Mouse (Mus musculus): Measurements from ENCODE around the gene Zfp341. TPM values are rescaled to one million over a fixed set of nuclear protein-coding genes. Genes with fewer than 3 reads are reported as not detected.

Zfp341 gene
- polyA plus RNA-seq, 1 experiment from 2014 or later, result 2.0 TPM

DNA sequence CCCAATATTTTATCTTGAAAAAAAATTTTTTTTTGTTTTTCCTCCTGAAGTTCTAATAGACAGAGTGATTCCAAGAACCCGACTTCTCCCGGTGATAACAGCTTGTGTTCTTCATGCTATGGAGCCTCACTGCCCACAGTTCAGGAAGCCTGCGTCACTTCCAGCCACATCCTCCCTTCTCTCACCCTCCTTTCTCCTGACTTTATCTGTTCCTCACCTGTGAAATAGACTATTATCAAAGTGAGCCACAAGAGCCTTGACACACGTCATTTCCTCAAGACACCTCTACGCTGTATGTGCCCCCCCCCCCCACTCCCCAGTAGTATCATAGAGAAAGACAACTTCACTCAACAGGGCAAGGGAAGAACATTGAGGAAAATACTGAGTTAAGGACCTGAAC lies 2.6 kb downstream of the Zfp341 start:
- Histone ChIP-seq H3K4me2 (ENCODE audit: low read depth, low read length) (no peak overlapping the region), H3K27me3 (ENCODE audit: control insufficient read depth, insufficient read depth, low read length) (no peaks in the 10 kb centered on the region), H3K36me3 (ENCODE audit: control insufficient read depth, insufficient read depth, low read length) (no peaks in the 10 kb centered on the region), H3K27ac (ENCODE audit: low read depth, low read length) (no peak overlapping the region), H3K9me3 (ENCODE audit: control insufficient read depth, low read length) (no peaks in the 10 kb centered on the region), H3K4me1 (ENCODE audit: control insufficient read depth, insufficient read depth, low read length) (peaks cover 9% of the 10 kb centered on the region; the same call in 1 of the 2 replicates), H3K4me3 (ENCODE audit: low read depth, low read length) (no peak overlapping the region), H3K9ac (replicated peaks; ENCODE audit: low read depth, low read length) (no peak overlapping the region)
- WGBS, result 91% methylated on average over 5 of the region's 5 CpGs
- ATAC-seq (ENCODE audit: low read depth), result no peak

DNA sequence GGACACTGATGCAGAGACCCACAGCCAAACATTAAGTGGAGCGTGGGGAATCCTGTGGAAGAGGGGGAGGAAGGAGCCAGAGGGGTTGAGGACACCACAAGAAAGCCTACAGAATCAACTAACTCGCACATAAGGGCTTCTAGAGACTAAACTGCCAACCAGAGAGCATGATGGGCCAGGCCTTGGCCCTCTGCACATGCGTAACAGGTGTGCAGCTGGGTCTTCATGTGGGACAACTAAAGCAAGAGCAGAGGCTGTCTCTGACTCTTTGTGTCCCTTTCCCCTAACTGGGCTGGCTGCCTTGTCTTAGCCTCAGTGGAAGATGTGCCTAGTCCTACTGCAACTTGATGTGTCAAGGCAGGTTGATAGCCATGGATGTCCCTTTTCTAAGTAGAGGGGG lies 4.0 kb downstream of the Zfp341 start:
- Histone ChIP-seq H3K9me3 (ENCODE audit: control insufficient read depth, low read length) (no peaks in the 10 kb centered on the region), H3K27me3 (ENCODE audit: control insufficient read depth, insufficient read depth, low read length) (no peaks in the 10 kb centered on the region), H3K4me1 (ENCODE audit: control insufficient read depth, insufficient read depth, low read length) (peaks cover 9% of the 10 kb centered on the region; the same call in 1 of the 2 replicates), H3K36me3 (ENCODE audit: control insufficient read depth, insufficient read depth, low read length) (no peaks in the 10 kb centered on the region), H3K4me3 (ENCODE audit: low read depth, low read length) (no peak overlapping the region), H3K9ac (replicated peaks; ENCODE audit: low read depth, low read length) (no peak overlapping the region), H3K4me2 (ENCODE audit: low read depth, low read length) (no peak overlapping the region), H3K27ac (ENCODE audit: low read depth, low read length) (no peak overlapping the region)
- no peak for ATAC-seq (ENCODE audit: low read depth)
- WGBS, result 91% methylated on average over 3 of the region's 3 CpGs

DNA sequence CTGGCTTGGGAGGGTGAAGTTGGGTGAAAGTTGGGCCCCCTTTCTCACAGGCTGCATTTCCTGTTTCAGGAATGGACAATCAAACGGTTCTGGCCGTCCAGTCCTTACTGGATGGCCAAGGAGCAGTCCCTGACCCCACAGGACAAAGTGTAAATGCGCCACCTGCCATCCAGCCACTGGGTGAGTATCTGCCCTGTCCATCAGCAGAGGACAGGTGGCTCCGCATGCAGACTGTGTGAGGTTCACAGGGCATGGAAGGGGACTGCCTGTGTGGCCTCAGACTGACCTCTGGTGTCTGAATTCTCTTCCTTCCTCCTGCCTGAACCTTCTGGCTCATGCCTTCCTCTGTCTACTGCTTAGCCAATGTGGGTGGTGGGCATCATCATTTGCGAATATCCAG lies 8.6 kb downstream of the Zfp341 start:
- WGBS, result 92% methylated on average over 5 of the region's 5 CpGs
- no peak overlapping the region for H3K9ac ChIP-seq (replicated peaks; ENCODE audit: low read depth, low read length)
- H3K27me3 ChIP-seq (ENCODE audit: control insufficient read depth, insufficient read depth, low read length), result no peaks in the 10 kb centered on the region
- H3K4me1 ChIP-seq (ENCODE audit: control insufficient read depth, insufficient read depth, low read length), result no peaks in the 10 kb centered on the region
- H3K4me3 ChIP-seq (ENCODE audit: low read depth, low read length), result no peak overlapping the region
- H3K36me3 ChIP-seq (ENCODE audit: control insufficient read depth, insufficient read depth, low read length), result peaks cover 15% of the 10 kb centered on the region; the same call in 1 of the 2 replicates
- ATAC-seq (ENCODE audit: low read depth), result no peak
- H3K9me3 ChIP-seq (ENCODE audit: control insufficient read depth, low read length), result no peaks in the 10 kb centered on the region
- no peak overlapping the region for H3K27ac ChIP-seq (ENCODE audit: low read depth, low read length)
- H3K4me2 ChIP-seq (ENCODE audit: low read depth, low read length), result no peak overlapping the region

DNA sequence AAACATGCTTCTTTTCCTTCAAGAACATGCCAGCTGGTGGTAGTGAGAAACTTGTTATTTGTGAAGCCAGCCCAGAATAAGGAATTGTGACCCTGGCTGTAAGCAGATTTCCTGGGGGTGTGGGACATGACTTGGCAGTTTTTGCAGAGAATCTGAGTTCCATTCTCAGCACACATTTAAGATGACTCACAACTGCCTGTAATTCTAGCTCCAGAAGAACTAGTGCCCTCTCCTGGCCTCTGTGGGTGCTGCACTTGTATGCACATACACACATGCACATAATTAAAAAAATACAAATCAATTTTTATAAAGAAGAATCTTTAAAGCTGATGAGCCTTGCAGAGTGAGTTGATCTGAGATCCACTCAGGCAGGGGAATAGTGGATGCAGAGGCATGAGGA lies 11.0 kb downstream of the Zfp341 start:
- no peaks in the 10 kb centered on the region for H3K9me3 ChIP-seq (ENCODE audit: control insufficient read depth, low read length)
- H3K4me3 ChIP-seq (ENCODE audit: low read depth, low read length), result no peak overlapping the region
- no peak overlapping the region for H3K4me2 ChIP-seq (ENCODE audit: low read depth, low read length)
- no peaks in the 10 kb centered on the region for H3K27me3 ChIP-seq (ENCODE audit: control insufficient read depth, insufficient read depth, low read length)
- H3K27ac ChIP-seq (ENCODE audit: low read depth, low read length), result no peak overlapping the region
- no peaks in the 10 kb centered on the region for H3K4me1 ChIP-seq (ENCODE audit: control insufficient read depth, insufficient read depth, low read length)
- ATAC-seq (ENCODE audit: low read depth), result no peak
- H3K9ac ChIP-seq (replicated peaks; ENCODE audit: low read depth, low read length), result no peak overlapping the region
- peaks cover 15% of the 10 kb centered on the region; the same call in 1 of the 2 replicates for H3K36me3 ChIP-seq (ENCODE audit: control insufficient read depth, insufficient read depth, low read length)

DNA sequence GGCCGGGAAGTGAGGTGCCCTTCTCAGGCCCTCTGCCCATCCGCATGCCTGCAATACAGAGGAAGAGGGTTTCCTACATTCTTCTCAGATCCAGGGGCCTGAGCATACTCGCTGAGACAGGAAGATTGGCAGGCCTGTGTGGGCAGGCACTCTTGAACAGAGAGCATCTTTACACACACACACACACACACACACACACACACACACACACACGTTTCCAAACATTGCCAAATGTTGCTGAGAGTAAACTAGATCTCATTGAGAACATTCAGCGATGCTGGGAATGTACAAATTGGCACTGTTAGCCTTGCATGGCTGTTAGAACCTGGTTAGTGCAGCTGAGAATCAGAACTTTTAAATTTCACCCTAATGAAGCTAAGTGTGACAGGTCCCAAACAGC lies 17.4 kb downstream of the Zfp341 start:
- Histone ChIP-seq H3K9me3 (ENCODE audit: control insufficient read depth, low read length) (no peaks in the 10 kb centered on the region), H3K4me2 (ENCODE audit: low read depth, low read length) (no peak overlapping the region)

DNA sequence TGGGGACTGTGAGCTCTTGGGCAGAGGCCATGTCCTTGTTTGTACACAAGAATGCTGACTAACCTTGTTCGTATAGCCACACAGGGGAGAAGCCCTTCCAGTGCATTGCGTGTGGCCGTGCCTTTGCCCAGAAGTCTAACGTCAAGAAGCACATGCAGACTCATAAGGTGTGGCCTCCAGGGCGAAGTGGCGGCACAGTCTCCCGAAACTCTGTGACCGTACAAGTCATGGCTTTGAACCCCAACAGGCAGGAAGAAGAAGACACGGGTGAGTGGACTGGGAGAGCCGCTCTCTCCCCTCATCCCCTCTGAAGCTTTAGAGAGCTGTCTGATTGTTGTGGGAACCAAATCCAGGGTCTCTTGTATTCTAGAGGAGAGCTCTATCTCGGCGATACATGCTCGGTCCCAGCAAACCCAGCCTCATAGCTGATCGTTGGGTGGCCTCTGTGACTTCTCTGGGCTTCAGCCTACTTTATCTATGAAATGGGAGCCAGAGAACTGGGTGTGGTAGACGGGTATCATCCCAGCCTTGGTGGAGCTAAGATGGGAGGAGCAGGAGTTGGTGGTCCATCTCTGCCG lies 19.2 kb downstream of the Zfp341 start:
- Histone ChIP-seq H3K4me2 (ENCODE audit: low read depth, low read length) (no peak overlapping the region), H3K9ac (replicated peaks; ENCODE audit: low read depth, low read length) (no peak overlapping the region), H3K9me3 (ENCODE audit: control insufficient read depth, low read length) (no peaks in the 10 kb centered on the region), H3K36me3 (ENCODE audit: control insufficient read depth, insufficient read depth, low read length) (peaks cover 16% of the 10 kb centered on the region), H3K27me3 (ENCODE audit: control insufficient read depth, insufficient read depth, low read length) (no peaks in the 10 kb centered on the region), H3K4me3 (ENCODE audit: low read depth, low read length) (no peak overlapping the region), H3K27ac (ENCODE audit: low read depth, low read length) (no peak overlapping the region), H3K4me1 (ENCODE audit: control insufficient read depth, insufficient read depth, low read length) (no peaks in the 10 kb centered on the region)
- WGBS, result 94% methylated on average over 16 of the region's 16 CpGs
- no peak for ATAC-seq (ENCODE audit: low read depth)

More for the DNA sequence above, 17.4 kb downstream of the Zfp341 start:
- WGBS, result 81% methylated on average over 5 of the region's 5 CpGs
- H3K36me3 ChIP-seq (ENCODE audit: control insufficient read depth, insufficient read depth, low read length), result peaks cover 22% of the 10 kb centered on the region; the same call in 1 of the 2 replicates
- ATAC-seq (ENCODE audit: low read depth), result no peak
- no peaks in the 10 kb centered on the region for H3K27me3 ChIP-seq (ENCODE audit: control insufficient read depth, insufficient read depth, low read length)
- H3K4me3 ChIP-seq (ENCODE audit: low read depth, low read length), result no peak overlapping the region
- H3K27ac ChIP-seq (ENCODE audit: low read depth, low read length), result no peak overlapping the region
- H3K9ac ChIP-seq (replicated peaks; ENCODE audit: low read depth, low read length), result no peak overlapping the region
- no peaks in the 10 kb centered on the region for H3K4me1 ChIP-seq (ENCODE audit: control insufficient read depth, insufficient read depth, low read length)

DNA sequence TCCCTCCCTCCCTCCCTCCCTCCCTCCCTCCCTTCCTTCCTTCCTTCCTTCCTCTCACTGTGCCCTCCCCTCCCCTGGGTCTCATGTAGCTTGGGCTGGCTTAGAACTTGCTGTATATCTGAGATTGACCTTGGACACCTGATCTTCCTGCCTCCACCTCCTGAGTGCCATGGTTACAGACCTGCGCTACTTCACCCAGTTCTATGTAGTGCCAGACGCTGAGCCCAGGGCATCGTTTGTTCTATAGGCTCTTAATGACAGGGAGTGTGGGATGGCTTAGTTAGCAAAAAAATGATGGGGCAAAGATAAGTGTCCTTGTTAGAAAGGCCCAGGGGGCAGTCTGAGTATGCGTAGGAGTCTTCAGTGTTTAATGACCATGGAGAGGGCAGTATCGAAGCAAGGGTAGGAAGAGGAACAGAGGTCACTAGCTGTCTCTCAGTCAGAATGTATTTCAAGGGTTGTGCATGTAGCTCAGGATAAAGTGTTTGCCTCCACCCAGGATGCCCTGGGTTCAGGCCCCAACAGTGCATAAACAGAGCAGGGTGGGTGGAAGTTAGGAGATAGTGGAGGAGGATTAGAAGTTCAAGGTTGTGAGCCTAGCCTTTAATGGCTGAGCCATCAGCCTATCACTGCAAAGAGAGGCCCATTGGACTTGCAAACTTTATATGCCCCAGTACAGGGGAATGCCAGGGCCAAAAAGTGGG lies 20.1 kb downstream of the Zfp341 start:
- Histone ChIP-seq H3K9ac (replicated peaks; ENCODE audit: low read depth, low read length) (no peak overlapping the region), H3K27me3 (ENCODE audit: control insufficient read depth, insufficient read depth, low read length) (no peaks in the 10 kb centered on the region), H3K4me1 (ENCODE audit: control insufficient read depth, insufficient read depth, low read length) (no peaks in the 10 kb centered on the region), H3K36me3 (ENCODE audit: control insufficient read depth, insufficient read depth, low read length) (peaks cover 21% of the 10 kb centered on the region), H3K4me2 (ENCODE audit: low read depth, low read length) (no peak overlapping the region), H3K4me3 (ENCODE audit: low read depth, low read length) (no peak overlapping the region), H3K27ac (ENCODE audit: low read depth, low read length) (no peak overlapping the region), H3K9me3 (ENCODE audit: control insufficient read depth, low read length) (no peaks in the 10 kb centered on the region)
- no peak for ATAC-seq (ENCODE audit: low read depth)
- WGBS, result 82% methylated on average over 5 of the region's 5 CpGs

DNA sequence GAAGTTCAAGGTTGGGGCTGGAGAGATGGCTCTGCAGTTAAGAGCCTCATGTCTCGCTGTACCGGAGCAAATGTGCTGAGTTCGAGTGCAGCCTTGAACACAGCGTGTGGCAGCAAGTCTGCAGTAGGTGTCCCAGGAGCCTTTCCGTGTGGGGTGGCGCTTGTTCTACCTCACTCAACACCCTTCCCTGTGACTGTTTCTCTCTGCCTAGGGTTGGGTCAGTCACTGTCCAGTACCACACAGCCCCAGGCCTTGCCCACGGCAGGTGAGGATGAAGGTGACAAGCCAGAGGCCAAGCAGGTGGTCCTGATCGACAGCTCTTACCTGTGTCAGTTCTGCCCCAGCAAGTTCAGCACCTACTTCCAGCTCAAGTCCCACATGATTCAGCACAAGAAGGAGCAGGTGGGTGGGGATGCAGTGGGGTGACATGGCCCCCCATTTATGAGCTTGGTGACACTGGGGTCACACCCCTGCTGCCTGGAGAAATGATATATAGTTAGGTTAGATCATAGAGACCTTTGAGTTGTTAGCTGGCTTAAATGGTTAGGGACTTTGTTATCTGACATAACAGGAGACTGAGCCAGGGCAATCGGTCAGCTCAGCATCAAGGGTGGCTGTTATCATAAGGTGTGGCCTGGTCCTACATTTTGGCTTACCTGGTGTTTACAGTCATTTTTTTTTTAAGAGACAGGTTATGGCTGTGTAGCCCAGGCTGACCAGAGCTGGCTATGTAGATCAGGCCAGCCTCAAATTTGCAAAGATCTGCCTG lies 21.0 kb downstream of the Zfp341 start:
- Histone ChIP-seq H3K4me1 (ENCODE audit: control insufficient read depth, insufficient read depth, low read length) (no peaks in the 10 kb centered on the region), H3K9ac (replicated peaks; ENCODE audit: low read depth, low read length) (no peak overlapping the region), H3K4me3 (ENCODE audit: low read depth, low read length) (no peak overlapping the region), H3K4me2 (ENCODE audit: low read depth, low read length) (no peak overlapping the region), H3K27ac (ENCODE audit: low read depth, low read length) (no peak overlapping the region), H3K9me3 (ENCODE audit: control insufficient read depth, low read length) (no peaks in the 10 kb centered on the region), H3K36me3 (ENCODE audit: control insufficient read depth, insufficient read depth, low read length) (peaks cover 25% of the 10 kb centered on the region), H3K27me3 (ENCODE audit: control insufficient read depth, insufficient read depth, low read length) (no peaks in the 10 kb centered on the region)
- ATAC-seq (ENCODE audit: low read depth), result no peak
- WGBS, result 90% methylated on average over 9 of the region's 9 CpGs

DNA sequence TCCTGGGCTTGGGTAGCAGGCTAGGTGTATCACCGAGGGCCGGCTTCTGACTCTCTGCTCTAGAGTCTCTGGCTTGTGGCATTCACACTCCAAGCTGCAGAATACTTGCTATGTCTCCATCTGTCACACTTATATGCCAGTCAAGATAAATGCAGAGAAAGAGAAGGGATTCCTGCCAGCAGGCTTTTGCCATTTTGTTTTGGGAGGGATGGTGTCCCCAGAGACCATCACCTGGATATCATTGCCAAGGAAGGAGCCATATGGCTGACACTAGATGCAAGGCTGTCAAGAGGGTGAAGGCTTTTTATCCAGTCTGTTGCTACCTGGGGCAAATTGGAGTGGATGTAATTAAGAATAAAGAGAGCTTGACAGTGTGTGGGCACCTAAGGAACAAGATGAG lies 22.7 kb downstream of the Zfp341 start:
- H3K27me3 ChIP-seq (ENCODE audit: control insufficient read depth, insufficient read depth, low read length), result no peaks in the 10 kb centered on the region
- no peaks in the 10 kb centered on the region for H3K4me1 ChIP-seq (ENCODE audit: control insufficient read depth, insufficient read depth, low read length)
- no peak overlapping the region for H3K27ac ChIP-seq (ENCODE audit: low read depth, low read length)
- no peak for ATAC-seq (ENCODE audit: low read depth)
- WGBS, result 93% methylated on average over 2 of the region's 2 CpGs
- H3K9ac ChIP-seq (replicated peaks; ENCODE audit: low read depth, low read length), result no peak overlapping the region
- H3K36me3 ChIP-seq (ENCODE audit: control insufficient read depth, insufficient read depth, low read length), result peaks cover 26% of the 10 kb centered on the region
- no peak overlapping the region for H3K4me2 ChIP-seq (ENCODE audit: low read depth, low read length)
- no peaks in the 10 kb centered on the region for H3K9me3 ChIP-seq (ENCODE audit: control insufficient read depth, low read length)
- no peak overlapping the region for H3K4me3 ChIP-seq (ENCODE audit: low read depth, low read length)

Data from neural tube, embryonic 14.5 days (tissue).